Mouse (Mus musculus) heart, embryonic 12.5 days (tissue): ENCODE measurements around the gene Dkk1. TPM values are rescaled to one million over a fixed set of nuclear protein-coding genes. Genes with fewer than 3 reads are reported as not detected.
A peak's percentile ranks its signal among the peaks of the same experiment; 100 is the strongest.
"Not testable (repeated sequence)": the region's sequence is repeated elsewhere in the genome, so short reads cannot be mapped to it uniquely, and the experiment has no call there.

Source experiments
- ATAC-seq: fragments of 200-750 bp; cut with Nextera tagmentation; 2 replicates; pipeline ENCODE4 v1.8.0; 2017; ENCODE audit warnings: moderate TSS enrichment, moderate library complexity; ENCODE audit not compliant: insufficient number of reproducible peaks, low FRiP score
- H3K27ac ChIP-seq: fragments of 300-500 bp; sonication (generic); 2 replicates; pipeline ENCODE4 v1.5.1; 2016; ENCODE audit warnings: mild to moderate bottlenecking, moderate library complexity; ENCODE audit not compliant: poor library complexity, severe bottlenecking
- H3K27me3 ChIP-seq: fragments of 300-500 bp; sonication (generic); replicated peaks from 2 replicates; pipeline ENCODE4 v1.6.1; 2016; ENCODE audit warnings: mild to moderate bottlenecking, moderate library complexity
- H3K36me3 ChIP-seq: fragments of 300-500 bp; sonication (generic); 2 replicates; pipeline ENCODE4 v1.6.1; 2016; ENCODE audit warnings: mild to moderate bottlenecking, moderate library complexity
- H3K4me1 ChIP-seq: fragments of 300-500 bp; sonication (generic); replicated peaks from 2 replicates; pipeline ENCODE4 v1.6.1; 2016; ENCODE audit warnings: mild to moderate bottlenecking
- H3K4me2 ChIP-seq: fragments of 300-500 bp; sonication (generic); 2 replicates; pipeline ENCODE4 v1.6.1; 2016; ENCODE audit warnings: mild to moderate bottlenecking, moderate library complexity
- H3K4me3 ChIP-seq: fragments of 300-500 bp; sonication (generic); 2 replicates; pipeline ENCODE4 v1.5.1; 2016; ENCODE audit warnings: mild to moderate bottlenecking
- H3K9ac ChIP-seq: fragments of 300-500 bp; sonication (generic); 2 replicates; pipeline ENCODE4 v1.6.1; 2016; ENCODE audit warnings: mild to moderate bottlenecking, moderate library complexity
- H3K9me3 ChIP-seq: fragments of 300-500 bp; sonication (generic); replicated peaks from 2 replicates; pipeline ENCODE4 v1.6.1; 2016; ENCODE audit warnings: mild to moderate bottlenecking, moderate library complexity
- WGBS: fragments of 180-500 bp; shearing (Covaris S2); methylation state at CpG from one replicate; pipeline ENCODE4 v1.1.7; 2016; 5-methylcytosine and 5-hydroxymethylcytosine counted together
- polyA plus RNA-seq: library from polyadenylated mRNA; unstranded; fragments of >200 nt; fragmentation: Nextera tagmentation; extraction: Ambion mirVana; gene quantifications from 2 replicates; pipeline ENCODE4 v1.2.1, GENCODE M21; 2016

The Dkk1 gene
- polyA plus RNA-seq, 1 experiment from 2014 or later = 0.82 TPM

GRCm38 (mm10) chr19:30539365-30539941 lies 10.0 kb downstream of the Dkk1 start:
- H3K27ac ChIP-seq, H3K4me1 ChIP-seq, H3K9me3 ChIP-seq, H3K36me3 ChIP-seq, ATAC-seq: not testable (repeated sequence)
- WGBS = 3% methylated on average over 43 of the region's 44 CpGs
- peaks cover 11% of the 10 kb centered on the region for H3K27me3 ChIP-seq
- H3K4me2 ChIP-seq = peak overlapping the region; percentile 77
- H3K4me3 ChIP-seq = peak overlapping the region; percentile 62
- H3K9ac ChIP-seq = peak overlapping the region; percentile 71

- Histone ChIP-seq H3K36me3 (no peaks in the 10 kb centered on the region), H3K4me2 (no peak overlapping the region), H3K9ac (no peak overlapping the region), H3K27me3 (no peaks in the 10 kb centered on the region), H3K9me3 (no peaks in the 10 kb centered on the region), H3K4me1 (no peaks in the 10 kb centered on the region), H3K4me3 (no peak overlapping the region), H3K27ac (no peak overlapping the region)
- ATAC-seq = no peak
- 52% methylated on average over 6 of the region's 6 CpGs for WGBS
Observed at GRCm38 (mm10) chr19:30516771-30517170, 32.7 kb downstream of the Dkk1 start.

- no peaks in the 10 kb centered on the region for H3K4me1 ChIP-seq
- no peaks in the 10 kb centered on the region for H3K9me3 ChIP-seq
- WGBS = 74% methylated on average over 4 of the region's 4 CpGs
Observed at GRCm38 (mm10) chr19:30510481-30510880, 39.0 kb downstream of the Dkk1 start.

GRCm38 (mm10) chr19:30505497-30505896 lies 44.0 kb downstream of the Dkk1 start:
- H3K27me3 ChIP-seq = no peaks in the 10 kb centered on the region; the same call in 1 of the 2 replicates
- no peaks in the 10 kb centered on the region for H3K9me3 ChIP-seq
- ATAC-seq = no peak
- no peak overlapping the region for H3K9ac ChIP-seq
- WGBS = 41% methylated on average over 5 of the region's 5 CpGs
- H3K36me3 ChIP-seq = no peaks in the 10 kb centered on the region
- H3K27ac ChIP-seq = no peak overlapping the region
- H3K4me2 ChIP-seq = no peak overlapping the region
- no peaks in the 10 kb centered on the region for H3K4me1 ChIP-seq
- H3K4me3 ChIP-seq = no peak overlapping the region

More at GRCm38 (mm10) chr19:30510481-30510880, 39.0 kb downstream of the Dkk1 start:
- H3K9ac ChIP-seq = no peak overlapping the region
- no peak overlapping the region for H3K4me3 ChIP-seq
- no peak overlapping the region for H3K27ac ChIP-seq
- no peaks in the 10 kb centered on the region; the same call in 1 of the 2 replicates for H3K27me3 ChIP-seq
- no peaks in the 10 kb centered on the region for H3K36me3 ChIP-seq
- ATAC-seq = no peak
- no peak overlapping the region for H3K4me2 ChIP-seq
